Mouse (Mus musculus): ENCODE measurements around the gene Lmf2. TPM values are rescaled to one million over a fixed set of nuclear protein-coding genes. Genes with fewer than 3 reads are reported as not detected.

The Lmf2 gene
- polyA plus RNA-seq, 1 experiment from 2014 or later: 46.1 TPM

DNA sequence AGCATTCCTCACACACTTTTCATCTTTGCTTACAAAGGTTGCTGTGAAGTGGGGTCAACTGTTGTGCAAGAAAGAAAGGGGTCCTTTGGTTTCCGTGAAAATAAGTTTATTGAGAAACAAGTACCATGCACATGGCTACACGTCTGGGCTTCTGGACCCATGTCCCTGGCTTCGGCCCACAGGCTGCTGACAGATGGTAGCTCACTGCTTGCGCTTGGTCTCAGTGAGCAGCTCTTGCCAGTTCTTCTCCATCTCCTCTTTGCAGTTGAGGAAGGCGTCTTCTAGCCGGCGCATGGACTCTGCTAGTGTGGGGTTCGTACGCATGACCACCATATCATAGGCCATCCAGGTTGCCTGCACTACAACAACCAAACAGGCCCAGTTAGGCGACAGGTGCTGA is 34.6 kb upstream of the Lmf2 start:
- H3K9ac ChIP-seq (ENCODE audit: low read depth, low read length): no peak overlapping the region
- no peaks in the 10 kb centered on the region for H3K36me3 ChIP-seq (ENCODE audit: insufficient read depth, low read length)
- 94% methylated on average over 10 of the region's 10 CpGs for WGBS
- no peaks in the 10 kb centered on the region for H3K27me3 ChIP-seq (ENCODE audit: insufficient read depth, low read length)
- H3K9me3 ChIP-seq (replicated peaks; ENCODE audit: low read length): no peaks in the 10 kb centered on the region
- no peaks in the 10 kb centered on the region for H3K4me1 ChIP-seq (replicated peaks; ENCODE audit: insufficient read depth, low read length)
- no peak for TF ChIP-seq CTCF (IDR thresholded peaks at IDR 0.05; ENCODE audit: low read depth)
- H3K27ac ChIP-seq: no peak overlapping the region
- ATAC-seq (replicated peaks; ENCODE audit: low FRiP score, low read depth) (no peak), DNase-seq (ENCODE audit: low spot score) (no peak)
- no peak overlapping the region for H3K4me3 ChIP-seq (replicated peaks; ENCODE audit: low read depth, low read length)
- H3K4me2 ChIP-seq (ENCODE audit: low read length): no peak overlapping the region

DNA sequence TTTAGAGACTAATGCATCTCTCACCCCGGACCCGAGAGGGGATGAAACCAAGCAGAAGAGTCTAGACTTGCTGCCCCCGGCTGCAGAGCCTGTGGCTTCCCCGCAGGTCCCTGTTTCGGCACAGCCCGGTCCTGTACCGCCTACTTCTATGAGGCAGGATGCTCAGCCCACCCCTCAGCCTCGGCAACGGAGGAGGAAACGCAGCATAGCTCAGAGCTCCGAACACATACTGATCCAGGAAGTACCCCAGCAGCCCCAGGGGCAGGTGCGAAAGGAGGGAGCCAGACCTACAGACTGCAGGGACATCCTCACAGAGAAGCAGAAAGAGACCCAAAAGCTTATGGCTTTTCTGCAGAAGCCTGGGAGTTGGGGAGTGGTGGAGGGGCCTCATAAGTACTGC is 31.7 kb upstream of the Lmf2 start:
- no peaks in the 10 kb centered on the region for H3K27me3 ChIP-seq (ENCODE audit: insufficient read depth, low read length)
- DNase-seq (ENCODE audit: low spot score) (no peak), ATAC-seq (replicated peaks; ENCODE audit: low FRiP score, low read depth) (no peak)
- H3K27ac ChIP-seq: no peak overlapping the region
- WGBS: 31% methylated on average over 12 of the region's 12 CpGs
- H3K9me3 ChIP-seq (replicated peaks; ENCODE audit: low read length): no peaks in the 10 kb centered on the region
- TF ChIP-seq CTCF (IDR thresholded peaks at IDR 0.05; ENCODE audit: low read depth): no peak
- H3K4me2 ChIP-seq (ENCODE audit: low read length): no peak overlapping the region
- no peak overlapping the region for H3K4me3 ChIP-seq (replicated peaks; ENCODE audit: low read depth, low read length)
- no peak overlapping the region for H3K9ac ChIP-seq (ENCODE audit: low read depth, low read length)
- H3K4me1 ChIP-seq (replicated peaks; ENCODE audit: insufficient read depth, low read length): no peaks in the 10 kb centered on the region
- H3K36me3 ChIP-seq (ENCODE audit: insufficient read depth, low read length): no peaks in the 10 kb centered on the region

DNA sequence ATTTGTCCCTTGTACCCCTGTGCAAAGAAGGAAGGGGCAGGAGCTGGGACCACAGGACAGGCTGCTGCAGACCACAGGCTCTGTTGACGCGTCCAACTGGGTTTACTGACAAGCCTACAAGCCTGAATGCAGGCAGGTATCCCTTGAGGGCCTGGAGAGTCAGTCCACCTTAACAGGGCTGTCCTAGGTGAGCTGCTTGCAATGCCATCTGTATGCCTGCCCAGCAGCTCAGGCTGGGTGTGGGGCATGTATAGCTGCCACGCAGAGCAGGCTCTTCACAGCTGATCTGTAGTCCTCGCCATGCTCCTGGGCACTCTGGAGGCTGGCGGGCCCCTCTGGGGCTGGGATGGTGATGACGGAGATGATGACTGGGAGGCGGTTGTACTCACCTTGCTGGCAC is 29.2 kb upstream of the Lmf2 start, which contains the start of gene Klhdc7b:
Gene Klhdc7b (plus strand): TSS at position 301 of the 400 bp plus-strand sequence.
- Histone ChIP-seq H3K4me2 (ENCODE audit: low read length) (no peak within 1 kb of the TSS), H3K4me1 (replicated peaks; ENCODE audit: insufficient read depth, low read length) (0 out of 2 replicates have a peak, but pooled peaks cover under 1% of the 10 kb centered on the region), H3K27ac (no peak within 1 kb of the TSS), H3K9ac (ENCODE audit: low read depth, low read length) (no peak within 1 kb of the TSS), H3K27me3 (ENCODE audit: insufficient read depth, low read length) (peaks cover 8% of the 10 kb centered on the region), H3K9me3 (replicated peaks; ENCODE audit: low read length) (no peaks in the 10 kb centered on the region), H3K36me3 (ENCODE audit: insufficient read depth, low read length) (no peaks in the 10 kb centered on the region), H3K4me3 (replicated peaks; ENCODE audit: low read depth, low read length) (no peak within 1 kb of the TSS)
- TF ChIP-seq CTCF (IDR thresholded peaks at IDR 0.05; ENCODE audit: low read depth): no peak
- DNase-seq (ENCODE audit: low spot score) (no peak), ATAC-seq (replicated peaks; ENCODE audit: low FRiP score, low read depth) (no peak)
- WGBS: 87% methylated on average over 7 of the region's 7 CpGs

DNA sequence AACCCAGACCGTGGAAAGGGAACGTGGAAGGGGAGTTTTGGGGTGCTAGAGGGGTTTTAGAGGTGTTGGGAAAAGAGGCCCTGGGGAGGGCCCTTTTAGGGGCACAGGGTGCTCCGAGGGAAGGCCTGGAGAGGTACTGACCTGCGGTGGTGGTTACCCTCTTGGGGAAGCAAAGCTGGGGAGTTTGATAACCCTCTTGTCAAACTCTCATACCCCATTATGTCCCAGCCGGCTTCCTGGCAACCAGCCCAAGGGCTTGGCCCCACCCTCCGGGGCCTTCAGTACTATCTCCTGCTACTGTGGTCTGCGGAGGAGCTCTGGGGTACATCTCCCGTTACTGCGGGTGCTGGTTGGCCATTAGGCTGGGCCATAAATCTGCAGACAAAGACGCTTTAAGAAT is 24.0 kb upstream of the Lmf2 start:
- whole genome bisulfite sequencing: 13% methylated on average over 10 of the region's 10 CpGs
- Histone ChIP-seq H3K27me3 (ENCODE audit: insufficient read depth, low read length) (peaks cover 36% of the 10 kb centered on the region), H3K36me3 (ENCODE audit: insufficient read depth, low read length) (no peaks in the 10 kb centered on the region), H3K4me2 (ENCODE audit: low read length) (peak overlapping the region; percentile 62), H3K4me3 (replicated peaks; ENCODE audit: low read depth, low read length) (peak overlapping the region; percentile 39), H3K9ac (ENCODE audit: low read depth, low read length) (no peak overlapping the region), H3K27ac (no peak overlapping the region), H3K4me1 (replicated peaks; ENCODE audit: insufficient read depth, low read length) (peaks cover 19% of the 10 kb centered on the region), H3K9me3 (replicated peaks; ENCODE audit: low read length) (no peaks in the 10 kb centered on the region)
- DNase-seq (ENCODE audit: low spot score) (no peak), ATAC-seq (replicated peaks; ENCODE audit: low FRiP score, low read depth) (no peak)
- TF ChIP-seq CTCF (IDR thresholded peaks at IDR 0.05; ENCODE audit: low read depth): no peak

DNA sequence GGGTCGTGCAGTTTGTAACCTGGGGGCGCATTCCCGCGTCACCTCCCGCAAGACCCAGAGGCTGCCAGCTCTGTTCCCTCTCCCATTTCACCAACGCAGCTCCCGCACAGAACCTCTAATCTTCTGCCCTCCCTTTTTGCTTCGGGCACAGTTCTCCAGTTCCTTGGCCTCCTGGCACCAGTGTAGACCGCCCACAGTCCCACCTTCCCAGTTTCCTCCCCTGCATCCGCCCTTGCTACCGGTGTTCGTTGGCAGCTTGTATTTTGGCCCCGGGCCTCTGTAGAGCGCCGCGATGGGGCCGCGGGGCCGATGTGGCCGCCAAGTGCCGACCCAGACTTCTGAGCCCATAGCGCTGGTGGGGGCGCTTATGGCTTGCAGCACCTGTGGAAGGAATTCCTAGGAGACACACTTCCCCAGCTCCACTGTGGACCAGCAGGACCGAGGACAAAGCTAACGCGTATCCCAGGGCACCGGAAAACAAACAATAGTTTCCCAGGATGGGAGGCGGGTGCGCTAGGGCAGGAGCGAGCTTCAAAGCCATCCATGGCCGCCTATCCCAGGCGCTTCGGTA is 23.5 kb upstream of the Lmf2 start, which contains the start of gene Odf3b:
Gene Odf3b (minus strand): TSS at position 452 of the 571 bp plus-strand sequence.
- peak within 1 kb of the TSS; percentile 62 for H3K4me2 ChIP-seq (ENCODE audit: low read length)
- no peak for TF ChIP-seq CTCF (IDR thresholded peaks at IDR 0.05; ENCODE audit: low read depth)
- H3K27me3 ChIP-seq (ENCODE audit: insufficient read depth, low read length): peaks cover 36% of the 10 kb centered on the region
- H3K4me1 ChIP-seq (replicated peaks; ENCODE audit: insufficient read depth, low read length): peaks cover 24% of the 10 kb centered on the region
- H3K4me3 ChIP-seq (replicated peaks; ENCODE audit: low read depth, low read length): peak within 1 kb of the TSS; percentile 39
- WGBS: 1% methylated on average over 30 of the region's 33 CpGs
- ATAC-seq (replicated peaks; ENCODE audit: low FRiP score, low read depth): no peak
- H3K9me3 ChIP-seq (replicated peaks; ENCODE audit: low read length): no peaks in the 10 kb centered on the region
- H3K36me3 ChIP-seq (ENCODE audit: insufficient read depth, low read length): no peaks in the 10 kb centered on the region
- peak; percentile 44 for DNase-seq (ENCODE audit: low spot score)
- H3K9ac ChIP-seq (ENCODE audit: low read depth, low read length): peak within 1 kb of the TSS; percentile 24
- H3K27ac ChIP-seq: no peak within 1 kb of the TSS

DNA sequence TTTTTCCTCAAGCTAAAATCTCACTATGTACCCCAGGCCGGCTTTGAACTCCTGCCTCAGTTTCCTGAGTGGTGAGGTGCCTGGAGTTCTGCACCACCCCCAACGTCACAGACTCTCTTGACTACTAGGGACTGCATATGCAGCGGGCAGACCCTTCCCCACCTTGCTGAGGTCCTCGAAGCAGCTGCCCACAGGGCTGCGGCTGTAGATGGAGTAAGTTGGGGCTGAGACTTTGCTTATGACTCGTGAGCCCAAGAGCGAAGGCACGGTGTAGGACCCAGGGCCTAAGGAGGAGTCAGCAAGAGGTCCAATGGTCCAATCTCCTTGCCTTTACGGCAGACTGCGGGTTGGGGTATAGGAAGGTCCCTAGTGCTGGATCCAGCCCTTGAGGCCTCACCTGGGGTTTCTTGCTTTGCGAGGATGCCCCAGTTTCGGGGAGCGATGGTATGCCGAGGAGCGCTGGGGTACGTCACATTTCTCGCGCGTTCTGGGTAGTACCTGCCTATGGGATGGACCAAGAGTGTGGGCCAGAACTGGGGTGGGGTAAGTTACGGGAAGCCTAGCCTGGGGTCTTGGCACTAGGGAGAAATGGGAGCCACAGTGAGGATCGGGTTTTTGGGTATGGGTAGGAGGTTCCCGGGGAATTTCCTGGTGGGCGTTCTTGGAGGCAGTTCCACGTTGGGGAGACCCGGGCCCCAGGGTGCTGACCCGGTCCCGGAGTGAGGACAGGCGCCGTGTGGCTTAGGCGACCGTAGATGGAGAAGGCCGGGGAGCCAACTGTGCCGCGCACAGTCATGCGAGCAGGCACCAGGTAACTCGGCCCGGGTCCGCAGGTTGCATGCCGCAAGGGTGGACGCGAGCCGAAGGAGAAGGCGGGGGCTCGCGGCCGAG is 22.7 kb upstream of the Lmf2 start:
- Histone ChIP-seq H3K27ac (no peak overlapping the region), H3K4me2 (ENCODE audit: low read length) (peak overlapping the region; percentile 62), H3K4me1 (replicated peaks; ENCODE audit: insufficient read depth, low read length) (peaks cover 25% of the 10 kb centered on the region), H3K36me3 (ENCODE audit: insufficient read depth, low read length) (no peaks in the 10 kb centered on the region), H3K4me3 (replicated peaks; ENCODE audit: low read depth, low read length) (peak overlapping the region; percentile 39), H3K9ac (ENCODE audit: low read depth, low read length) (peak overlapping the region; percentile 24; the same call in 1 of the 2 replicates), H3K9me3 (replicated peaks; ENCODE audit: low read length) (no peaks in the 10 kb centered on the region), H3K27me3 (ENCODE audit: insufficient read depth, low read length) (peaks cover 36% of the 10 kb centered on the region)
- TF ChIP-seq CTCF (IDR thresholded peaks at IDR 0.05; ENCODE audit: low read depth): no peak
- WGBS: 12% methylated on average over 46 of the region's 46 CpGs
- ATAC-seq (replicated peaks; ENCODE audit: low FRiP score, low read depth) (no peak), DNase-seq (ENCODE audit: low spot score) (no peak)

Measured in kidney, postnatal 0 days (tissue).